Mouse (Mus musculus) MEL (cell line): Measurements from ENCODE around the gene Gadd45g. TPM values are rescaled to one million over a fixed set of nuclear protein-coding genes. Genes with fewer than 3 reads are reported as not detected.

Source experiments
- DNase-seq: peaks from one replicate; pipeline ENCODE4 v3.0.0; 2011; ENCODE audit warnings: low read depth, low spot score
- H3K27ac ChIP-seq: 2 replicates; pipeline ENCODE4 v1.5.1; 2012; ENCODE audit warnings: low read depth, mild to moderate bottlenecking, control low read depth, low read length, moderate library complexity; ENCODE audit not compliant: control insufficient read depth
- H3K27me3 ChIP-seq, 2 experiments: fragments of 150-350 bp in 1 of 2; sonication (generic) in 1 of 2; 2 replicates each; pipeline ENCODE4 v1.6.1; 2012; ENCODE audit warnings: low read length in 2 of 2, mild to moderate bottlenecking in 2 of 2, improper control_type of control experiment in 1 of 2, moderate library complexity in 1 of 2; ENCODE audit not compliant: insufficient read depth in 2 of 2, control insufficient read depth in 1 of 2
- H3K36me3 ChIP-seq, 2 experiments: 2 replicates each; pipeline ENCODE4 v1.6.1; 2012 to 2014; ENCODE audit warnings: low read length in 2 of 2, improper control_type of control experiment in 1 of 2, inconsistent platforms in 1 of 2, mild to moderate bottlenecking in 1 of 2; ENCODE audit not compliant: insufficient read depth in 2 of 2, control insufficient read depth in 1 of 2
- H3K4me1 ChIP-seq, 2 experiments: fragments of 150-350 bp in 1 of 2; sonication (generic) in 1 of 2; 2 replicates each; pipeline ENCODE4 v1.6.1; 2012; ENCODE audit warnings: low read length in 2 of 2, improper control_type of control experiment in 1 of 2, mild to moderate bottlenecking in 1 of 2; ENCODE audit not compliant: insufficient read depth in 2 of 2, control insufficient read depth in 1 of 2
- H3K4me3 ChIP-seq, 2 experiments: fragments of 150-350 bp in 1 of 2; sonication (generic) in 1 of 2; 2 replicates each; pipeline ENCODE4 v1.5.1; 2012; ENCODE audit warnings: low read depth in 2 of 2, low read length in 2 of 2, mild to moderate bottlenecking in 2 of 2, moderate library complexity in 2 of 2, control low read depth in 1 of 2, improper control_type of control experiment in 1 of 2; ENCODE audit not compliant: control insufficient read depth in 1 of 2, insufficient read depth in 1 of 2
- H3K79me2 ChIP-seq: 2 replicates; pipeline ENCODE4 v1.6.1; 2012; ENCODE audit warnings: mild to moderate bottlenecking, low read length, moderate library complexity; ENCODE audit not compliant: control insufficient read depth, poor library complexity, insufficient read depth
- H3K9ac ChIP-seq: 2 replicates; pipeline ENCODE4 v1.6.1; 2012; ENCODE audit warnings: low read depth, mild to moderate bottlenecking, control low read depth, low read length, moderate library complexity; ENCODE audit not compliant: control insufficient read depth, poor library complexity, severe bottlenecking
- H3K9me3 ChIP-seq: fragments of 150-350 bp; sonication (generic); replicated peaks from 2 replicates; pipeline ENCODE4 v1.6.1; 2012; ENCODE audit warnings: mild to moderate bottlenecking, low read length, improper control_type of control experiment, moderate library complexity; ENCODE audit not compliant: insufficient read depth
- BHLHE40 ChIP-seq: IDR thresholded peaks from 2 replicates; pipeline ENCODE4 v1.6.1; 2012; ENCODE audit warnings: low read depth, mild to moderate bottlenecking, inconsistent platforms, low read length, improper control_type of control experiment, borderline replicate concordance
- CHD1 ChIP-seq: IDR thresholded peaks from 2 replicates; pipeline ENCODE4 v1.6.1; 2012; ENCODE audit warnings: low read depth, mild to moderate bottlenecking, inconsistent platforms, low read length, improper control_type of control experiment
- CHD2 ChIP-seq: IDR thresholded peaks from 2 replicates; pipeline ENCODE4 v1.6.1; 2011; ENCODE audit warnings: low read length, improper control_type of control experiment
- CTCF ChIP-seq, 3 experiments: IDR thresholded peaks in 2 of 3; conservative IDR thresholded peaks in 1 of 3; 2 replicates each; pipeline ENCODE4 v1.5.1; 2011 to 2012; ENCODE audit warnings: low read length in 3 of 3, low read depth in 2 of 3, mild to moderate bottlenecking in 2 of 3, improper control_type of control experiment in 1 of 3, inconsistent platforms in 1 of 3, mixed read lengths in 1 of 3, moderate library complexity in 1 of 3; ENCODE audit not compliant: control insufficient read depth in 1 of 3, insufficient read depth in 1 of 3, poor library complexity in 1 of 3, severe bottlenecking in 1 of 3
- ETS1 ChIP-seq: IDR thresholded peaks from 2 replicates; pipeline ENCODE4 v1.6.1; 2012; ENCODE audit warnings: low read depth, mild to moderate bottlenecking, inconsistent platforms, low read length, improper control_type of control experiment, moderate library complexity
- GABPA ChIP-seq: IDR thresholded peaks from 2 replicates; pipeline ENCODE4 v1.6.1; 2012; ENCODE audit warnings: low read depth, mild to moderate bottlenecking, inconsistent platforms, low read length, improper control_type of control experiment, moderate library complexity
- JUND ChIP-seq: IDR thresholded peaks from 2 replicates; pipeline ENCODE4 v1.6.1; 2011; ENCODE audit warnings: low read depth, mild to moderate bottlenecking, improper control_type of control experiment, low read length
- KAT2A ChIP-seq: conservative IDR thresholded peaks from 2 replicates; pipeline ENCODE4 v1.6.1; 2012; ENCODE audit warnings: low read depth, low read length, improper control_type of control experiment, inconsistent platforms
- MAX ChIP-seq: IDR thresholded peaks from 2 replicates; pipeline ENCODE4 v1.6.1; 2011; ENCODE audit warnings: low read length, improper control_type of control experiment
- MYC ChIP-seq: IDR thresholded peaks from 2 replicates; pipeline ENCODE4 v1.6.1; 2011; ENCODE audit warnings: low read depth, mild to moderate bottlenecking, low read length, improper control_type of control experiment, moderate library complexity
- NELFE ChIP-seq: IDR thresholded peaks from 2 replicates; pipeline ENCODE4 v1.6.1; 2011; ENCODE audit warnings: low read depth, low read length, improper control_type of control experiment
- POLR2A ChIP-seq, 2 experiments: IDR thresholded peaks; 2 replicates each; pipeline ENCODE4 v1.6.1; 2011 to 2012; ENCODE audit warnings: low read length in 2 of 2, mild to moderate bottlenecking in 2 of 2, control low read depth in 1 of 2, improper control_type of control experiment in 1 of 2, low read depth in 1 of 2, moderate library complexity in 1 of 2; ENCODE audit not compliant: control insufficient read depth in 1 of 2, insufficient read depth in 1 of 2, poor library complexity in 1 of 2
- POLR2AphosphoS5 ChIP-seq: IDR thresholded peaks from 2 replicates; pipeline ENCODE4 v1.6.1; 2012; ENCODE audit warnings: low read depth, borderline replicate concordance, mild to moderate bottlenecking, inconsistent platforms, low read length, moderate library complexity, mixed read lengths
- SMC3 ChIP-seq: IDR thresholded peaks from 2 replicates; pipeline ENCODE4 v1.6.1; 2011; ENCODE audit warnings: low read depth, low read length, improper control_type of control experiment
- TAL1 ChIP-seq: IDR thresholded peaks from 2 replicates; pipeline ENCODE4 v1.6.1; 2012; ENCODE audit warnings: mild to moderate bottlenecking, inconsistent platforms, low read length, moderate library complexity, mixed read lengths
- UBTF ChIP-seq: IDR thresholded peaks from 2 replicates; pipeline ENCODE4 v1.6.1; 2012; ENCODE audit warnings: low read depth, mild to moderate bottlenecking, inconsistent platforms, low read length, improper control_type of control experiment, moderate library complexity, borderline replicate concordance; ENCODE audit not compliant: insufficient read depth
- USF2 ChIP-seq, 2 experiments: IDR thresholded peaks; 2 replicates each; pipeline ENCODE4 v1.6.1; 2011 to 2012; ENCODE audit warnings: improper control_type of control experiment in 2 of 2, low read length in 2 of 2, borderline replicate concordance in 1 of 2, inconsistent platforms in 1 of 2, low read depth in 1 of 2, mild to moderate bottlenecking in 1 of 2; ENCODE audit not compliant: insufficient read depth in 1 of 2
- polyA plus RNA-seq, 2 experiments: library from polyadenylated mRNA; stranded (reverse) in 1 of 2; unstranded in 1 of 2; fragments of >175 nt in 1 of 2; fragments of >200 nt in 1 of 2; gene quantifications; 2 replicates each; pipeline versions ENCODE4 v1.2.1 to v1.2.4; 2012; ENCODE audit warnings: low replicate concordance in 2 of 2, low read depth in 1 of 2; ENCODE audit not compliant: insufficient read length in 2 of 2, insufficient read depth in 1 of 2, missing spikeins in 1 of 2
- total RNA-seq: library from RNA; depleted of rRNA; stranded (reverse); fragments of 300-350 nt; gene quantifications from 2 replicates; pipeline ENCODE4 v1.2.3, GENCODE M21; 2012

Gene Gadd45g
- total and polyA plus RNA-seq, 3 experiments: 7.2 to 11.0 TPM; not detected in 1

DNA sequence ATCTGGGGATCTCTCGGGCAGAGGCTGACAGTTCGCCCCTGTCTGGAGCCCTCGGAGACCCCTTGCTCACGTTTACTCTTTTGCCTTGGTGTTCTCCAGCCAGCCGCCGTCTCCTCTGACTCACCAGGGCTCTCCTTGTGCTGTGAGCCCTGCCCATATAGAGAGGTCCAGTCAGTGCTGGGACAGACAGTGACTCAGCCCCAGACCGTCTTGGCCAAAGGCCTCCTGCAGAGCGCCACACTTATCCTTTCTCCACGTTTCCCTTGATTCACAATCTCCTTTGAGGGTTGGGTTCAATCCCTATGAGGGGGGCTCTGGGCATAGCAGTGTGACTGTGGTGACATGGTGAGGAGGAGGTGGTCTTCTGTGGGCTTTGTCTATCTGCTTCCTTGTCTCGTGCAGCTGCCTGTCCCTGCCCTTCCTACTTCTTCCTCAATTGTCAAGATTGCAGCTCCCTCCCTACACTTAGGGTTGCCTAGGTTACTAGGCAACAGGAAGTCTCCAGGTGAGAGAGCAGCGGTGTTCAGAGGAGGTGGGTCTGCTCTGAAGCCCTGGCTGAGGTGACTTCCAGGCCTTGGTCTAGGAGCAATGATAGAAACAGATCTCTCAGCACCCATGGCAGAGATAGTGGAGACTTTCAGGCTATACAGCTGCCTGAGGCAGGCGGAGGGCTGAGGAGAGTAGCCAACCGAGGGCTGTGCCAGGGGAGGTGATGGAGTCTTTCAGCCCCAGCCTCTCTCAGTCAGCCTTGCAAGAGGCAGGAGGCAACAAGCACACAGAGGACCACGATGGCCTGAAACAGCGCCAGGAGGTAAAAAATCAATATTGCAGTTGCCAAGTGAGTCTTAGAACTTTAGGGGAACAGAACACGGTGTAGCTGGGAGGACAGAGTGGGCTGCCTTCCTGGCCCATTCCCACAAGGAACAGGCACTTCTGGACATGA is 7.1 kb downstream of the Gadd45g start:
- Histone ChIP-seq H3K4me3 (no peak overlapping the region), H3K27me3 (no peaks in the 10 kb centered on the region; a peak in 1 of 4 replicates), H3K36me3 (peaks cover 0 to 5% of the 10 kb centered on the region in 2 experiments; a peak in 2 of 4 replicates), H3K4me1 (peaks cover 0 to 12% of the 10 kb centered on the region in 2 experiments; a peak in 2 of 4 replicates), H3K79me2 (no peaks in the 10 kb centered on the region; the same call in 1 of the 2 replicates), H3K9me3 (no peaks in the 10 kb centered on the region), H3K9ac (no peak overlapping the region), H3K27ac (no peak overlapping the region)
- no peak for DNase-seq
- no peak for TF ChIP-seq KAT2A
- TF ChIP-seq CHD2: no peak
- no peak for TF ChIP-seq NELFE
- no peak for TF ChIP-seq POLR2A (IDR thresholded peaks at IDR 0.05; ENCODE audit: control insufficient read depth in 1 of 2, insufficient read depth in 1 of 2, low read depth in 1 of 2, low read length in 2 of 2, poor library complexity in 1 of 2)
- no peak for TF ChIP-seq POLR2AphosphoS5
- TF ChIP-seq JUND: no peak
- TF ChIP-seq UBTF: no peak
- no peak for TF ChIP-seq SMC3
- no peak for TF ChIP-seq CHD1
- no peak for TF ChIP-seq GABPA
- TF ChIP-seq MYC: no peak
- TF ChIP-seq BHLHE40: no peak
- TF ChIP-seq CTCF (IDR thresholded peaks at IDR 0.05 in 2 of 3, conservative IDR thresholded peaks at IDR 0.05 in 1 of 3; ENCODE audit: control insufficient read depth in 1 of 3, insufficient read depth in 1 of 3, low read depth in 2 of 3, low read length in 3 of 3, poor library complexity in 1 of 3, severe bottlenecking in 1 of 3): no peak
- no peak for TF ChIP-seq TAL1
- no peak for TF ChIP-seq USF2 (IDR thresholded peaks at IDR 0.05; ENCODE audit: borderline replicate concordance in 1 of 2, insufficient read depth in 1 of 2, low read depth in 1 of 2, low read length in 2 of 2)

DNA sequence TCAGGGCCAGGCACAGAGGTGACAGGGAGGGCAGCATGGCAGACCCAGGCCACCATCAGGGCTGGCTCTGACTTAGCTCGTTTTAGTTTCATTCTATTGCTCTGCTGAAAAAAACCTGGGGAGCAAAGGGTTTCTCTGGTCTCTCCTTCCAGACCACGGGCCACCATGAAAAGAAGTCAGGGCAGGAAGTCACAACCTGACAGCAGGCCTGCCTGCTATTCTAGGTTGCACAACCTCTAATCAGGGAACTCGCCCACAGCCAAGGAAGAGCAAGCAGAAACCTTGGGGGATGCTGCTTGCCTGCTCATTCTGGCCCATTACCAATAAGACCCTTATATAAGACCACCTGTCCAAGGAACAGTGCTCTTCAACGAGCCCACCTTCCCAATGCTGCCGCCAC is 9.1 kb downstream of the Gadd45g start:
- no peak for DNase-seq
- no peaks in the 10 kb centered on the region for H3K79me2 ChIP-seq
- H3K9me3 ChIP-seq: no peaks in the 10 kb centered on the region
- H3K4me1 ChIP-seq: no peaks in the 10 kb centered on the region; a peak in 1 of 4 replicates
- no peaks in the 10 kb centered on the region; a peak in 1 of 4 replicates for H3K27me3 ChIP-seq
- H3K36me3 ChIP-seq: no peaks in the 10 kb centered on the region
- H3K27ac ChIP-seq: no peak overlapping the region
- no peak overlapping the region for H3K9ac ChIP-seq
- TF ChIP-seq MAX (no peak), NELFE (no peak), ETS1 (no peak), USF2 (IDR thresholded peaks at IDR 0.05; ENCODE audit: borderline replicate concordance in 1 of 2, insufficient read depth in 1 of 2, low read depth in 1 of 2, low read length in 2 of 2) (no peak)
- H3K4me3 ChIP-seq: no peak overlapping the region
